Mouse (Mus musculus) kidney, postnatal 14 days (tissue): ENCODE data around the gene Rab5a.
"Not testable (repeated sequence)": the region's sequence is repeated elsewhere in the genome, so short reads cannot be mapped to it uniquely, and the experiment has no call there.

ENCODE experiments used
- DNase-seq: peaks from one replicate; pipeline ENCODE4 v3.0.0; 2022; ENCODE audit warnings: mixed read lengths

Gene Rab5a

DNA sequence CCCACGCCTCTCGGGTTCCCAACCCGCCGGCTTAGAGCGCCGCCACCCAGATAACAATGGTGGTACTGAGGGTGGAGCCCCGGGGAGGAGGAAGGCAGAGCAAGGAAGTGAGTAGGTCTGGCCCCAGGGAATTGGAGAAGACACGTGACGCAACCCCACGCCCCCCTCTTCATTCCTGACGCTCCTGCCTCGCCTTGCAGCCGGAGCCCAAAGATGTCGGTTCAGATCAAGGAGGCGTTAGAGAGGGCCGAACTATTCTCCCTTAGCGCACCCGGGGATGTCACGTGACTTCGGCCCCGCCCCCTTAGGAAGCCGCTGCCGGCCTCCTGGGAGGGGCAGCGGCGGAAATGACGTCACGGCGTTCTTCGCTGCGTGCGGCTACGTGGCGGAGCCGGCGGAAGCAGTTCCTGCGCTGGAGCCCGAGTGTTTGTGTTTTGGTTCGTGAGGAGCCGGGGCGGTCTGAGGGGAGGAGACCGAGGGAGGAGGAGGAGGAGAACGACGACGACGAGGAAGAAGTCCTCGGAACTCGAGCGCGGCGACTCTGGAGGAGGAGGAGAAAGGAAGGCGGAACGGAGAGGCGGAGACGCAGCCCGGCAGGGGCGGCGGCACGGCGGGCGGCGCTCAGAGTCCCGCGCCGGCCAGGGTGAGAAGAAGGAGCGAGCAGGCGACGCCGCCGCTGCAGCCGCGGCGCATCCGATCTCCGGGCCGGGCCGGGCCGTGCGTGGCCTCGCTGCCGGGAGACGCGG, at the start of gene Rab5a:
Gene Rab5a, plus strand, starts transcription at position 377 of the 746 bp plus-strand sequence.
- peak; percentile 100 for DNase-seq

- DNase-seq, result no peak
Observed at GRCm38 (mm10) chr17:53456152-53456551, 22.9 kb upstream of the Rab5a start.

DNA sequence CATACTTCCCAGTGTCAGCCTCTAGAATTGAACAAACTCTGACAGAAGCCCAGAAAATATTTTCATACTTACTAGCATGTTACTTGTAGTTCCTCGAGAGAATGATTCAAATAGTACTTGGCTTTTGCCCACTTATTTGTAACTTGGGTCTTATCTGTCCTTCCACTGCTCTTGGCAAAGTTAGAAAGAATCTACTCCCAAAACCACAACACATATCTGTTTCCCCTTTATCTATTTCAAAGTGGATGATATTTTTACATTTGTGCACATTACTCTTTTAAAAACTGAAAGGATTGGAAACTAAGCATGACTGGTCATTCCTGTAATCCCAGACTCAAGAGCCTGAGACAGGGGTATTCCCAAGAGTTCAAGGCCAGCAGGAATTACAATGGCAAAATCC, 22.3 kb upstream of the Rab5a start:
- no peak for DNase-seq

DNA sequence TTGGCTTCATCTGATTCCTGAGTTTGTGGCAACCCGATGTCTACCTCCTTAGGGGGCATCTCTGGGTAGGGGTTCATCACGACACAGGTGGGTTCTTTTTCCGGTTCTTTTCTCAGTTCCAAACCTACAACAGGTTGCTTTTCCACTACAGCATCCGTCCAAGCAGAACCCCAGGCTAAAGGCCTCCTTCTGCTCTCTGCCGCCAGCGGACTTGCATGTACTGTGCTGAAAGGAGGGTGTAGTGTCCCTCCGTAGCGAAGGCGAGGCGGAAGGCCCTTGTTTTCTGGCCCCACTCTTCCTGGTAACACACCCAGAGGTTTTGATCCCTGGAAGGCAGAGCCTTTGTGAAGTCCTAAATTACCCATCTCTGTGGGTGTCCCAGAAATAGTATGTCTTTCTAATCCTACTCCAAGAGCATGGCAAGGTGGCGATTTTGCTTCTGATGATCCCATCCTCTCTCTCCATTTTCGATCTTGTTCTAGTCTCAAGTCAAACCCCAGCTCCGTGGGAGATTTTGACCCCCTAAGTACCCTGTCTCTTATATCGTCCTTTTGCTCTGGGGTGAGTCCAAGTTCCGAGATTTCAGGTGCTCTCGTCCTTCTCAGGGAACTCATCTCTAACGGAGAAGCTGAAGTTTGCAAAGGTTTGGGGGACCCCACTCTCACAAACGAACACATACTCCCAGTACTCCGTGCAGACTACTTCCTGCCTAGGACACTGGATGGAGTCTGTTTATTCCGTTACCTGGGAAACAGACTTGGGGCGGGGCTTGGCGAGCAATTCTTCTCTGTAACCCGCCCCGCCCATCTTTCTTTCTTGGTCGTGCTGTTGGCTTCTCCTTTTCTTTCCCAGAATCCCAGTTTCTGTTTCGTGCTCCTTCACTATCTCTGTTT, 16.2 kb upstream of the Rab5a start, which contains the start of gene Efhb:
Gene Efhb, minus strand, starts transcription at position 719 of the 893 bp plus-strand sequence.
- DNase-seq, result peak; percentile 92

- no peak for DNase-seq
Observed at GRCm38 (mm10) chr17:53463496-53463840, 15.6 kb upstream of the Rab5a start.

GRCm38 (mm10) chr17:53465569-53465968, 13.5 kb upstream of the Rab5a start:
- DNase-seq, result peak; percentile 9

GRCm38 (mm10) chr17:53468697-53469096, 10.3 kb upstream of the Rab5a start:
- DNase-seq, result no peak

GRCm38 (mm10) chr17:53478066-53478857, 772 bp upstream of the Rab5a start:
- DNase-seq, result no peak

- peak; percentile 63 for DNase-seq
Observed at GRCm38 (mm10) chr17:53479604-53480041, 589 bp downstream of the Rab5a start.

- no peak for DNase-seq
Observed at GRCm38 (mm10) chr17:53480433-53480832, 1.4 kb downstream of the Rab5a start.

- DNase-seq, result no peak
Observed at GRCm38 (mm10) chr17:53488291-53489006, 9.4 kb downstream of the Rab5a start.

DNA sequence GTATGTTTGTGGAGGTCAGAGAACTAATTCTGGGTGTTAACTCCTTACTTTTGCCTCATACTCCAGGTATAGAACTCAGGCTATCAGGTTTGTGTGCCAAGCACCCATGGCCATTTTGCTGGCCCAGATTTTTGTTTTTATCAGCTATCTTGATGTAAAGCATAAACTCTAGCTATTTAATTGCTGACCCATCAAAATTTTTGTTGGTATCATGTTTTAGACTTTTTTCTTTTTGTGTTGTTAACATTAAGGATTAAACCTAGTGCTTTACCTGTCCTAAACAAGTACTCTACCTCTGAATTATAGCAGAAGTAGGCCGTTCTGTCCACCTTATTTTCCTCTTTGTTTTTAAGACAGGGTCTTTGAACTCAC, 10.0 kb downstream of the Rab5a start:
- no peak for DNase-seq

- DNase-seq, result no peak
Observed at GRCm38 (mm10) chr17:53502966-53503365, 23.9 kb downstream of the Rab5a start.

- no peak for DNase-seq
Observed at GRCm38 (mm10) chr17:53512311-53512951, 33.4 kb downstream of the Rab5a start.

- DNase-seq, result no peak
Observed at GRCm38 (mm10) chr17:53519364-53519763, 40.3 kb downstream of the Rab5a start.

- no peak for DNase-seq
Observed at GRCm38 (mm10) chr17:53520509-53520908, 41.5 kb downstream of the Rab5a start.

DNA sequence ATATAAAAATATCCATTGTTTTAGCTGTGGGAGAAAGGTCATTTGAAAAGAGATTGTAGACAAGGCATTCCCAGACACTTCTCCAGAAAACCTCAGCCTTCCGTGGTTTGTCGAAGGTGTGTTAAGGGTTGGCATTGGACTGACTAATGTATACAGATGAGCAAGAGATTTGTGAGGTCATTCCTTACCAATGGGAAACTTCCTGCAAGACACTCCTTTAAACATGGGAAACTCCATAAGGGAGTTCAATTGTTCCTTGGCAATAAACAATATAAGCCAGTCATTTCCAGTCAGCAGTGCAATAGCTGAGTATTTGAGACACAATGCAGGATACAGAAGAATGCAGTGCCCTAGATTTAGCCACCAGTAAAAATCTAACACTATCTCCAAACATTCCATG, 49.0 kb downstream of the Rab5a start:
- DNase-seq, result no peak

- DNase-seq, result no peak
Observed at GRCm38 (mm10) chr17:53531160-53531559, 52.1 kb downstream of the Rab5a start.

DNA sequence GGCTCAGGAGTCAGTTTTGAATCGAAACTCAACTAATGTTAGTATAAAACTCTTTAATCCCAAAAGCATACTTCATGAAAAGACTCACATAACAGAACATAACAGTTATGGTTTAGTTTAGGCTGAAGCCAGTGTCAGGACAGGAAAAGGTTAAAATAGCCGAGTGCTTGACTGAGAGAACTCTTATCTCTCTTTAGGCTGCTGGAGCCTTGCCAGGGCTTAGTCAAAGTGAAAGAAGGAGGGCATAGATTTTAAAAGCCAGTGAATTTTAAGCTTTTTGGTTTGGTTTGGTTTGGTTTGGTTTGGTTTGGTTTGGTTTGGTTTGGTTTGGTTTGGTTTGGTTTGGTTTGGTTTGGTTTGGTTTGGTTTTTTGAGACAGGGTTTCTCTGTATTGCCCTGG, 53.4 kb downstream of the Rab5a start:
- DNase-seq, result no peak

GRCm38 (mm10) chr17:53539351-53539750, 60.3 kb downstream of the Rab5a start, which contains the start of gene Pp2d1:
Gene Pp2d1, minus strand, starts transcription at chr17:53539451.
- DNase-seq, result not testable (repeated sequence)

- no peak for DNase-seq
Observed at GRCm38 (mm10) chr17:53542536-53542935, 63.5 kb downstream of the Rab5a start.
